Mouse (Mus musculus) liver, embryonic 14.5 days (tissue): ENCODE results near the gene Htra1. TPM values are rescaled to one million over a fixed set of nuclear protein-coding genes. Genes with fewer than 3 reads are reported as not detected.

Experiments
- ATAC-seq: fragments of 200-750 bp; cut with Nextera tagmentation; 2 replicates; pipeline ENCODE4 v1.8.0; 2017; ENCODE audit warnings: moderate number of reproducible peaks, mild to moderate bottlenecking, moderate library complexity; ENCODE audit not compliant: insufficient read depth
- DNase-seq, 3 experiments: peaks; one replicate each; pipeline ENCODE4 v3.0.0-alpha.2; 2012 to 2013; ENCODE audit warnings: low read depth in 3 of 3, low spot score in 3 of 3
- H3K27ac ChIP-seq: fragments of 300-500 bp; sonication (generic); 2 replicates; pipeline ENCODE4 v1.5.1; 2014; ENCODE audit warnings: moderate library complexity, mild to moderate bottlenecking, control low read depth, inconsistent platforms
- H3K27me3 ChIP-seq: fragments of 300-500 bp; sonication (generic); 2 replicates; pipeline ENCODE4 v1.6.1; 2014; ENCODE audit warnings: mild to moderate bottlenecking, low read length, moderate library complexity; ENCODE audit not compliant: control insufficient read depth, insufficient read depth
- H3K36me3 ChIP-seq: fragments of 300-500 bp; sonication (generic); replicated peaks from 2 replicates; pipeline ENCODE4 v1.6.1; 2014; ENCODE audit warnings: low read depth; ENCODE audit not compliant: control insufficient read depth, insufficient read depth
- H3K4me1 ChIP-seq, 2 experiments: fragments of 200-500 bp in 1 of 2; fragments of 300-500 bp in 1 of 2; sonication (generic) in 1 of 2; replicated peaks; 2 replicates each; pipeline ENCODE4 v1.6.1; 2012 to 2014; ENCODE audit warnings: antibody characterized with exemption in 1 of 2, inconsistent platforms in 1 of 2, low read length in 1 of 2; ENCODE audit not compliant: control insufficient read depth in 2 of 2, insufficient read depth in 2 of 2
- H3K4me2 ChIP-seq: fragments of 300-500 bp; sonication (generic); 2 replicates; pipeline ENCODE4 v1.6.1; 2014; ENCODE audit warnings: low read depth, mild to moderate bottlenecking, control low read depth, moderate library complexity
- H3K4me3 ChIP-seq, 2 experiments: fragments of 200-500 bp in 1 of 2; fragments of 300-500 bp in 1 of 2; sonication (generic) in 1 of 2; 2 replicates each; pipeline ENCODE4 v1.5.1; 2012 to 2014; ENCODE audit warnings: low read depth in 2 of 2, low read length in 2 of 2, mild to moderate bottlenecking in 2 of 2, control low read depth in 1 of 2, inconsistent platforms in 1 of 2, moderate library complexity in 1 of 2; ENCODE audit not compliant: insufficient read depth in 1 of 2
- H3K9ac ChIP-seq: fragments of 300-500 bp; sonication (generic); replicated peaks from 2 replicates; pipeline ENCODE4 v1.6.1; 2014; ENCODE audit warnings: mild to moderate bottlenecking, control low read depth, moderate library complexity
- H3K9me3 ChIP-seq: fragments of 300-500 bp; sonication (generic); 2 replicates; pipeline ENCODE4 v1.6.1; 2016; ENCODE audit warnings: low read length, mixed read lengths; ENCODE audit not compliant: control insufficient read depth
- CTCF ChIP-seq: IDR thresholded peaks from 2 replicates; pipeline ENCODE4 v1.5.1; 2016; ENCODE audit warnings: antibody characterized with exemption, low read depth, control low read depth
- EP300 ChIP-seq: IDR thresholded peaks from 2 replicates; pipeline ENCODE4 v1.6.1; 2016; ENCODE audit warnings: antibody characterized with exemption, low read depth
- WGBS: fragments of 180-500 bp; shearing (Covaris S2); extraction: QIAGEN DNeasy Blood & Tissue Kit; methylation state at CpG from one replicate; pipeline ENCODE4 v1.1.7; 2014; ENCODE audit not compliant: insufficient replicate concordance; 5-methylcytosine and 5-hydroxymethylcytosine counted together
- polyA plus RNA-seq, 2 experiments: library from polyadenylated mRNA; depleted of rRNA in 1 of 2; stranded (reverse) in 1 of 2; unstranded in 1 of 2; fragments of >200 nt; fragmentation: Nextera tagmentation in 1 of 2; extraction: Ambion mirVana in 1 of 2; gene quantifications; 2 replicates each; pipeline versions ENCODE4 v1.2.1 to v1.2.3; 2012 to 2014

The Htra1 gene
- polyA plus RNA-seq, 2 experiments: 0.17 to 0.30 TPM

- no peaks in the 10 kb centered on the region for H3K4me1 ChIP-seq
- no peaks in the 10 kb centered on the region for H3K27me3 ChIP-seq
- no peak overlapping the region for H3K9ac ChIP-seq
- no peak for TF ChIP-seq EP300
- TF ChIP-seq CTCF: no peak
- no peak overlapping the region for H3K4me3 ChIP-seq
- no peak for DNase-seq
- ATAC-seq: no peak
- H3K4me2 ChIP-seq: no peak overlapping the region
- H3K27ac ChIP-seq: no peak overlapping the region
- no peaks in the 10 kb centered on the region for H3K36me3 ChIP-seq
- no peaks in the 10 kb centered on the region for H3K9me3 ChIP-seq
- 52% methylated on average over 13 of the region's 13 CpGs for WGBS
These were observed 40.5 kb downstream of the Htra1 start for GRCm38 (mm10) chr7:130976305-130976935.

GRCm38 (mm10) chr7:130977794-130978521, 42.0 kb downstream of the Htra1 start:
- no peak for DNase-seq
- Histone ChIP-seq H3K27ac (no peak overlapping the region), H3K9ac (no peak overlapping the region), H3K36me3 (no peaks in the 10 kb centered on the region), H3K9me3 (no peaks in the 10 kb centered on the region), H3K4me3 (no peak overlapping the region), H3K4me2 (no peak overlapping the region), H3K4me1 (no peaks in the 10 kb centered on the region), H3K27me3 (no peaks in the 10 kb centered on the region)
- 71% methylated on average over 5 of the region's 5 CpGs for WGBS
- TF ChIP-seq EP300 (no peak), CTCF (no peak)
- no peak for ATAC-seq

- WGBS: 53% methylated on average over 1 of the region's 1 CpGs
- no peak for DNase-seq
- Histone ChIP-seq H3K4me3 (no peak overlapping the region), H3K4me1 (no peaks in the 10 kb centered on the region), H3K9ac (no peak overlapping the region), H3K27me3 (no peaks in the 10 kb centered on the region), H3K27ac (no peak overlapping the region), H3K4me2 (no peak overlapping the region), H3K9me3 (no peaks in the 10 kb centered on the region), H3K36me3 (no peaks in the 10 kb centered on the region)
- no peak for ATAC-seq
- TF ChIP-seq EP300 (no peak), CTCF (no peak)
These were observed 42.6 kb downstream of the Htra1 start for GRCm38 (mm10) chr7:130978545-130978944.

GRCm38 (mm10) chr7:130980130-130980529, 44.2 kb downstream of the Htra1 start:
- Histone ChIP-seq H3K4me1 (no peaks in the 10 kb centered on the region), H3K36me3 (no peaks in the 10 kb centered on the region), H3K4me2 (no peak overlapping the region), H3K9me3 (no peaks in the 10 kb centered on the region), H3K27ac (no peak overlapping the region), H3K27me3 (no peaks in the 10 kb centered on the region), H3K4me3 (no peak overlapping the region), H3K9ac (no peak overlapping the region)
- TF ChIP-seq EP300: no peak
- no peak for TF ChIP-seq CTCF
- ATAC-seq (no peak), DNase-seq (no peak)
- 67% methylated on average over 5 of the region's 5 CpGs for WGBS

- 52% methylated on average over 4 of the region's 4 CpGs for WGBS
- no peak for ATAC-seq
These were observed 46.5 kb downstream of the Htra1 start for GRCm38 (mm10) chr7:130982371-130982770.

More at GRCm38 (mm10) chr7:130982371-130982770, 46.5 kb downstream of the Htra1 start:
- Histone ChIP-seq H3K27me3 (no peaks in the 10 kb centered on the region), H3K27ac (no peak overlapping the region), H3K9ac (no peak overlapping the region), H3K4me1 (no peaks in the 10 kb centered on the region), H3K36me3 (no peaks in the 10 kb centered on the region), H3K4me2 (no peak overlapping the region), H3K4me3 (no peak overlapping the region), H3K9me3 (no peaks in the 10 kb centered on the region)
- DNase-seq: no peak
- TF ChIP-seq EP300 (no peak), CTCF (no peak)
